Mouse (Mus musculus) limb, embryonic 11.5 days (tissue): ENCODE data around the gene Krt8. TPM values are rescaled to one million over a fixed set of nuclear protein-coding genes. Genes with fewer than 3 reads are reported as not detected.

Experiments
- ATAC-seq: fragments of 200-750 bp; cut with Nextera tagmentation; 2 replicates; pipeline ENCODE4 v1.8.0; 2017; ENCODE audit warnings: low read depth; ENCODE audit not compliant: insufficient number of reproducible peaks, low FRiP score, low TSS enrichment
- DNase-seq: peaks from one replicate; pipeline ENCODE4 v3.0.0-alpha.2; 2015; ENCODE audit warnings: low spot score
- H3K27ac ChIP-seq: fragments of 300-500 bp; sonication (generic); replicated peaks from 2 replicates; pipeline ENCODE4 v1.5.1; 2014; ENCODE audit warnings: low read depth, mild to moderate bottlenecking, low read length
- H3K27me3 ChIP-seq: fragments of 300-500 bp; sonication (generic); 2 replicates; pipeline ENCODE4 v1.6.1; 2014; ENCODE audit warnings: mild to moderate bottlenecking, low read length, mixed read lengths; ENCODE audit not compliant: control insufficient read depth, insufficient read depth
- H3K36me3 ChIP-seq: fragments of 300-500 bp; sonication (generic); 2 replicates; pipeline ENCODE4 v1.6.1; 2014; ENCODE audit warnings: mild to moderate bottlenecking, low read length, moderate library complexity, mixed read lengths; ENCODE audit not compliant: control insufficient read depth, insufficient read depth
- H3K4me1 ChIP-seq: fragments of 300-500 bp; sonication (generic); 2 replicates; pipeline ENCODE4 v1.6.1; 2014; ENCODE audit warnings: low read length, mixed read lengths; ENCODE audit not compliant: control insufficient read depth, insufficient read depth
- H3K4me2 ChIP-seq: fragments of 300-500 bp; sonication (generic); 2 replicates; pipeline ENCODE4 v1.6.1; 2014; ENCODE audit warnings: low read depth, mild to moderate bottlenecking, moderate library complexity; ENCODE audit not compliant: severe bottlenecking
- H3K4me3 ChIP-seq: fragments of 300-500 bp; sonication (generic); 2 replicates; pipeline ENCODE4 v1.5.1; 2014; ENCODE audit warnings: low read depth, low read length
- H3K9ac ChIP-seq: fragments of 300-500 bp; sonication (generic); 2 replicates; pipeline ENCODE4 v1.6.1; 2014; ENCODE audit warnings: mild to moderate bottlenecking, low read length
- H3K9me3 ChIP-seq: fragments of 300-500 bp; sonication (generic); 2 replicates; pipeline ENCODE4 v1.6.1; 2016; ENCODE audit warnings: low read length; ENCODE audit not compliant: control insufficient read depth
- WGBS: fragments of 180-500 bp; shearing (Covaris S2); extraction: QIAGEN DNeasy Blood & Tissue Kit; methylation state at CpG from one replicate; pipeline ENCODE4 v1.1.7; 2014; 5-methylcytosine and 5-hydroxymethylcytosine counted together
- polyA plus RNA-seq: library from polyadenylated mRNA; unstranded; fragments of >200 nt; fragmentation: Nextera tagmentation; extraction: Ambion mirVana; gene quantifications from 2 replicates; pipeline ENCODE4 v1.2.1, GENCODE M21; 2014

Krt8 gene
- 21.3 and 22.7 TPM in 2 replicates for polyA plus RNA-seq

- WGBS, result 10% methylated on average over 10 of the region's 11 CpGs
- Histone ChIP-seq H3K36me3 (no peaks in the 10 kb centered on the region), H3K27ac (no peak within 1 kb of the TSS), H3K9me3 (no peaks in the 10 kb centered on the region), H3K4me1 (peaks cover 16% of the 10 kb centered on the region), H3K9ac (no peak within 1 kb of the TSS; the same call in 1 of the 2 replicates), H3K4me3 (peak within 1 kb of the TSS; percentile 27), H3K27me3 (peaks cover 17% of the 10 kb centered on the region), H3K4me2 (peak within 1 kb of the TSS; percentile 48)
- DNase-seq (no peak), ATAC-seq (no peak)
These were observed at the start of gene Krt8 for GRCm38 (mm10) chr15:102004189-102004588. Krt8 (minus strand) TSS chr15:102004482.

- WGBS, result 1% methylated on average over 29 of the region's 33 CpGs
- peak overlapping the region; percentile 65 for H3K4me2 ChIP-seq
- H3K36me3 ChIP-seq, result no peaks in the 10 kb centered on the region
- no peak overlapping the region for H3K27ac ChIP-seq
- no peaks in the 10 kb centered on the region for H3K4me1 ChIP-seq
- H3K9ac ChIP-seq, result peak overlapping the region; percentile 72
- DNase-seq, result peak; percentile 83
- peak overlapping the region; percentile 45 for H3K4me3 ChIP-seq
- H3K27me3 ChIP-seq, result no peaks in the 10 kb centered on the region
- ATAC-seq, result 0 out of 2 replicates have a peak, but pooled peaks have one; percentile 57
- no peaks in the 10 kb centered on the region for H3K9me3 ChIP-seq
These were observed 47.8 kb upstream of the Krt8 start for GRCm38 (mm10) chr15:102051920-102052683.

- H3K27ac ChIP-seq, result no peak overlapping the region
- no peaks in the 10 kb centered on the region for H3K9me3 ChIP-seq
- no peaks in the 10 kb centered on the region for H3K27me3 ChIP-seq
- no peaks in the 10 kb centered on the region for H3K36me3 ChIP-seq
- H3K4me2 ChIP-seq, result no peak overlapping the region
- H3K4me3 ChIP-seq, result no peak overlapping the region
- DNase-seq (no peak), ATAC-seq (no peak)
- no peak overlapping the region for H3K9ac ChIP-seq
- no peaks in the 10 kb centered on the region for H3K4me1 ChIP-seq
These were observed 45.6 kb upstream of the Krt8 start for GRCm38 (mm10) chr15:102049871-102050270.

- no peak overlapping the region for H3K4me2 ChIP-seq
- H3K27me3 ChIP-seq, result no peaks in the 10 kb centered on the region
- DNase-seq, result no peak
- no peaks in the 10 kb centered on the region for H3K4me1 ChIP-seq
- ATAC-seq, result no peak
- H3K9ac ChIP-seq, result no peak overlapping the region
- 85% methylated on average over 6 of the region's 6 CpGs for WGBS
- H3K36me3 ChIP-seq, result no peaks in the 10 kb centered on the region
- H3K27ac ChIP-seq, result no peak overlapping the region
- H3K9me3 ChIP-seq, result no peaks in the 10 kb centered on the region
- H3K4me3 ChIP-seq, result no peak overlapping the region
These were observed 43.7 kb upstream of the Krt8 start for GRCm38 (mm10) chr15:102048006-102048405.

- Histone ChIP-seq H3K9ac (no peak overlapping the region), H3K27me3 (no peaks in the 10 kb centered on the region), H3K27ac (no peak overlapping the region), H3K4me2 (no peak overlapping the region), H3K36me3 (no peaks in the 10 kb centered on the region), H3K4me1 (no peaks in the 10 kb centered on the region), H3K4me3 (no peak overlapping the region), H3K9me3 (no peaks in the 10 kb centered on the region)
- ATAC-seq (no peak), DNase-seq (no peak)
- 90% methylated on average over 10 of the region's 10 CpGs for WGBS
These were observed 41.4 kb upstream of the Krt8 start for GRCm38 (mm10) chr15:102045691-102046090.

GRCm38 (mm10) chr15:102044745-102045144 is 40.5 kb upstream of the Krt8 start:
- Histone ChIP-seq H3K4me2 (no peak overlapping the region), H3K4me3 (no peak overlapping the region), H3K9me3 (no peaks in the 10 kb centered on the region), H3K36me3 (no peaks in the 10 kb centered on the region), H3K9ac (no peak overlapping the region), H3K27me3 (no peaks in the 10 kb centered on the region), H3K4me1 (no peaks in the 10 kb centered on the region), H3K27ac (no peak overlapping the region)
- 86% methylated on average over 3 of the region's 3 CpGs for WGBS
- DNase-seq (no peak), ATAC-seq (no peak)

GRCm38 (mm10) chr15:102041951-102042350 is 37.7 kb upstream of the Krt8 start:
- Histone ChIP-seq H3K27me3 (no peaks in the 10 kb centered on the region), H3K27ac (no peak overlapping the region), H3K36me3 (no peaks in the 10 kb centered on the region), H3K4me3 (no peak overlapping the region), H3K4me1 (no peaks in the 10 kb centered on the region), H3K4me2 (peak overlapping the region; percentile 15; the same call in 1 of the 2 replicates), H3K9ac (no peak overlapping the region), H3K9me3 (no peaks in the 10 kb centered on the region)
- 23% methylated on average over 7 of the region's 7 CpGs for WGBS
- ATAC-seq (no peak), DNase-seq (no peak)

- Histone ChIP-seq H3K9ac (no peak overlapping the region), H3K4me3 (no peak overlapping the region), H3K4me2 (no peak overlapping the region), H3K4me1 (no peaks in the 10 kb centered on the region), H3K9me3 (no peaks in the 10 kb centered on the region), H3K27me3 (no peaks in the 10 kb centered on the region), H3K27ac (no peak overlapping the region), H3K36me3 (no peaks in the 10 kb centered on the region)
- DNase-seq (no peak), ATAC-seq (no peak)
- 76% methylated on average over 4 of the region's 4 CpGs for WGBS
These were observed 36.0 kb upstream of the Krt8 start for GRCm38 (mm10) chr15:102040277-102040676.
